Mouse (Mus musculus): ENCODE data around the gene Tex9. TPM values are rescaled to one million over a fixed set of nuclear protein-coding genes. Genes with fewer than 3 reads are reported as not detected.

Tex9 gene
- polyA plus RNA-seq, 2 experiments = 3.8 to 6.4 TPM

- peak overlapping the region; percentile 99 for H3K27ac ChIP-seq
Measured at GRCm38 (mm10) chr9:72408131-72408586, 83.9 kb downstream of the Tex9 start.

GRCm38 (mm10) chr9:72405882-72406638 is 86.0 kb downstream of the Tex9 start:
- TF ChIP-seq CTCF (IDR thresholded peaks at IDR 0.05; ENCODE audit: low read depth) (no peak), EP300 (IDR thresholded peaks at IDR 0.05; ENCODE audit: low read depth) (peak; percentile 84)
- ATAC-seq (ENCODE audit: insufficient read depth) (no peak), DNase-seq (ENCODE audit: low read depth in 3 of 3, low spot score in 3 of 3) (peak; percentile 41 to 51 (median 43))
- H3K9ac ChIP-seq (replicated peaks) = no peak overlapping the region
- no peaks in the 10 kb centered on the region for H3K27me3 ChIP-seq (ENCODE audit: control insufficient read depth, insufficient read depth, low read length)
- no peak overlapping the region for H3K4me3 ChIP-seq (ENCODE audit: insufficient read depth in 1 of 2, low read depth in 2 of 2, low read length in 2 of 2)
- H3K4me2 ChIP-seq (ENCODE audit: low read depth) = peak overlapping the region; percentile 19
- 59% methylated on average over 9 of the region's 9 CpGs for WGBS (ENCODE audit: insufficient replicate concordance)
- peaks cover 36 to 54% of the 10 kb centered on the region in 2 experiments for H3K4me1 ChIP-seq (replicated peaks; ENCODE audit: control insufficient read depth in 2 of 2, insufficient read depth in 2 of 2, low read length in 1 of 2)
- H3K9me3 ChIP-seq (ENCODE audit: control insufficient read depth, low read length) = no peaks in the 10 kb centered on the region
- H3K36me3 ChIP-seq (replicated peaks; ENCODE audit: control insufficient read depth, insufficient read depth, low read depth) = no peaks in the 10 kb centered on the region
- H3K27ac ChIP-seq = no peak overlapping the region; the same call in 1 of the 2 replicates

More at GRCm38 (mm10) chr9:72408131-72408586, 83.9 kb downstream of the Tex9 start:
- Histone ChIP-seq H3K9ac (replicated peaks) (peak overlapping the region; percentile 69), H3K27me3 (ENCODE audit: control insufficient read depth, insufficient read depth, low read length) (no peaks in the 10 kb centered on the region), H3K9me3 (ENCODE audit: control insufficient read depth, low read length) (no peaks in the 10 kb centered on the region), H3K36me3 (replicated peaks; ENCODE audit: control insufficient read depth, insufficient read depth, low read depth) (no peaks in the 10 kb centered on the region), H3K4me2 (ENCODE audit: low read depth) (peak overlapping the region; percentile 72), H3K4me1 (replicated peaks; ENCODE audit: control insufficient read depth in 2 of 2, insufficient read depth in 2 of 2, low read length in 1 of 2) (peaks cover 42 to 57% of the 10 kb centered on the region in 2 experiments), H3K4me3 (ENCODE audit: insufficient read depth in 1 of 2, low read depth in 2 of 2, low read length in 2 of 2) (peak overlapping the region; percentile 52 to 59)
- DNase-seq (ENCODE audit: low read depth in 3 of 3, low spot score in 3 of 3) = peak; percentile 80 to 87 (median 84)
- TF ChIP-seq CTCF (IDR thresholded peaks at IDR 0.05; ENCODE audit: low read depth) (peak; percentile 98), EP300 (IDR thresholded peaks at IDR 0.05; ENCODE audit: low read depth) (no peak)
- ATAC-seq (ENCODE audit: insufficient read depth) = peak; percentile 32; the same call in 1 of the 2 replicates
- 9% methylated on average over 12 of the region's 12 CpGs for WGBS (ENCODE audit: insufficient replicate concordance)

GRCm38 (mm10) chr9:72404934-72405333 is 87.1 kb downstream of the Tex9 start:
- Histone ChIP-seq H3K4me2 (ENCODE audit: low read depth) (no peak overlapping the region), H3K4me1 (replicated peaks; ENCODE audit: control insufficient read depth in 2 of 2, insufficient read depth in 2 of 2, low read length in 1 of 2) (peaks cover 26 to 43% of the 10 kb centered on the region in 2 experiments), H3K36me3 (replicated peaks; ENCODE audit: control insufficient read depth, insufficient read depth, low read depth) (no peaks in the 10 kb centered on the region), H3K9me3 (ENCODE audit: control insufficient read depth, low read length) (no peaks in the 10 kb centered on the region), H3K4me3 (ENCODE audit: insufficient read depth in 1 of 2, low read depth in 2 of 2, low read length in 2 of 2) (no peak overlapping the region), H3K27me3 (ENCODE audit: control insufficient read depth, insufficient read depth, low read length) (no peaks in the 10 kb centered on the region), H3K27ac (no peak overlapping the region), H3K9ac (replicated peaks) (no peak overlapping the region)
- TF ChIP-seq CTCF (IDR thresholded peaks at IDR 0.05; ENCODE audit: low read depth) = peak; percentile 14; the same call in 1 of the 2 replicates
- TF ChIP-seq EP300 (IDR thresholded peaks at IDR 0.05; ENCODE audit: low read depth) = no peak
- no peak for ATAC-seq (ENCODE audit: insufficient read depth)
- WGBS (ENCODE audit: insufficient replicate concordance) = 83% methylated on average over 3 of the region's 3 CpGs
- DNase-seq (ENCODE audit: low read depth in 3 of 3, low spot score in 3 of 3) = no peak

- H3K27ac ChIP-seq = no peak overlapping the region
- no peak overlapping the region for H3K4me2 ChIP-seq (ENCODE audit: low read depth)
- ATAC-seq (ENCODE audit: insufficient read depth) = no peak
- H3K9me3 ChIP-seq (ENCODE audit: control insufficient read depth, low read length) = no peaks in the 10 kb centered on the region
- H3K36me3 ChIP-seq (replicated peaks; ENCODE audit: control insufficient read depth, insufficient read depth, low read depth) = no peaks in the 10 kb centered on the region
- 80% methylated on average over 8 of the region's 8 CpGs for WGBS (ENCODE audit: insufficient replicate concordance)
- no peaks in the 10 kb centered on the region for H3K27me3 ChIP-seq (ENCODE audit: control insufficient read depth, insufficient read depth, low read length)
- no peak overlapping the region for H3K4me3 ChIP-seq (ENCODE audit: insufficient read depth in 1 of 2, low read depth in 2 of 2, low read length in 2 of 2)
- DNase-seq (ENCODE audit: low read depth in 3 of 3, low spot score in 3 of 3) = no peak
- peaks cover 26 to 38% of the 10 kb centered on the region in 2 experiments for H3K4me1 ChIP-seq (replicated peaks; ENCODE audit: control insufficient read depth in 2 of 2, insufficient read depth in 2 of 2, low read length in 1 of 2)
- H3K9ac ChIP-seq (replicated peaks) = no peak overlapping the region
- no peak for TF ChIP-seq EP300 (IDR thresholded peaks at IDR 0.05; ENCODE audit: low read depth)
- TF ChIP-seq CTCF (IDR thresholded peaks at IDR 0.05; ENCODE audit: low read depth) = no peak
Measured at GRCm38 (mm10) chr9:72404446-72404845, 87.6 kb downstream of the Tex9 start.

GRCm38 (mm10) chr9:72403421-72403820 is 88.6 kb downstream of the Tex9 start:
- WGBS (ENCODE audit: insufficient replicate concordance) = 63% methylated on average over 6 of the region's 6 CpGs
- DNase-seq (ENCODE audit: low read depth in 3 of 3, low spot score in 3 of 3) (no peak), ATAC-seq (ENCODE audit: insufficient read depth) (no peak)
- Histone ChIP-seq H3K27me3 (ENCODE audit: control insufficient read depth, insufficient read depth, low read length) (no peaks in the 10 kb centered on the region), H3K4me3 (ENCODE audit: insufficient read depth in 1 of 2, low read depth in 2 of 2, low read length in 2 of 2) (no peak overlapping the region), H3K9ac (replicated peaks) (no peak overlapping the region), H3K9me3 (ENCODE audit: control insufficient read depth, low read length) (no peaks in the 10 kb centered on the region), H3K27ac (no peak overlapping the region), H3K36me3 (replicated peaks; ENCODE audit: control insufficient read depth, insufficient read depth, low read depth) (no peaks in the 10 kb centered on the region), H3K4me1 (replicated peaks; ENCODE audit: control insufficient read depth in 2 of 2, insufficient read depth in 2 of 2, low read length in 1 of 2) (peaks cover 22 to 29% of the 10 kb centered on the region in 2 experiments), H3K4me2 (ENCODE audit: low read depth) (no peak overlapping the region)
- TF ChIP-seq CTCF (IDR thresholded peaks at IDR 0.05; ENCODE audit: low read depth) = no peak
- TF ChIP-seq EP300 (IDR thresholded peaks at IDR 0.05; ENCODE audit: low read depth) = no peak
